Mouse (Mus musculus) 416B (cell line): ENCODE results near the gene Ccser1.
"Not testable (repeated sequence)": the region's sequence is repeated elsewhere in the genome, so short reads cannot be mapped to it uniquely, and the experiment has no call there.

ENCODE experiments used
- DNase-seq: peaks from one replicate; pipeline ENCODE4 v3.0.0; 2011; ENCODE audit warnings: low read depth

Gene Ccser1

DNA sequence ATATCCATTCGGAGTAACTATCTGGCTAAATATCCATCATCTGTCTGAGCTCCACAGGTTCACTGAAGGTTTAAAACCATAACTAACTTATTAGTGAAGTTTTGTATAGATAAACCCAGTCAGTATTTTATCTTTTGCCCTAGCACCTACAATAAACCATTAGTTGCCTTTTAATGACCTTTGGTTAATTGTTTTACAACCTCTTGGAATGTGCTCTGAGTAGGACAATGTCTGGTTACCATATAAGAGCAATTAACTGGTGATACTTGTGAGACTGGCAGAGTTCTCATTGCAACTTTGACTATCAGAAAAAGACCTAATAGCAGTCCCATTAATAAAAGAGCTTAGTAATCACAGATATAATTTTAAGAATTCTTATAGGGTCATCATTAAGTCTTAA lies 864.9 kb downstream of the Ccser1 start:
- not testable (repeated sequence) for DNase-seq

GRCm38 (mm10) chr6:62055276-62055675 lies 875.2 kb downstream of the Ccser1 start:
- no peak for DNase-seq

GRCm38 (mm10) chr6:62066363-62067023 lies 886.4 kb downstream of the Ccser1 start:
- DNase-seq, result no peak

DNA sequence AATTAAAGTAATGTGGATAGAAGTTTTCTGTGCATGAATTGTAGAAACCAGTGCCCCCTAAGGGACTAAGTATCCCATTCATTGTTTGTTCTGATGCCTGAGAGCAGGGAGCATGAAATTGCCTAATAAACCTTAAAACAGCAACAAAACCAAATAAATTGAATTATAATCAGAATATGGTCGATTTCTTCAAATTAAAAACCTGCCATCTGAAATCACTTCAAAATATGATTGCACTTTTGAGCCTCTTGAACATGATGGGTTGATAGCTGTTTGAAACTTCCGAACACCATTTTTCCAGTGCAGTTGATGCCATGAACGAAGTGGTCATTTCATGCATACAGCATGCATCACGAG lies 886.9 kb downstream of the Ccser1 start:
- DNase-seq, result no peak

- DNase-seq, result no peak
Observed at GRCm38 (mm10) chr6:62105464-62105863, 925.3 kb downstream of the Ccser1 start.

GRCm38 (mm10) chr6:62132531-62132930 lies 952.4 kb downstream of the Ccser1 start:
- no peak for DNase-seq

DNA sequence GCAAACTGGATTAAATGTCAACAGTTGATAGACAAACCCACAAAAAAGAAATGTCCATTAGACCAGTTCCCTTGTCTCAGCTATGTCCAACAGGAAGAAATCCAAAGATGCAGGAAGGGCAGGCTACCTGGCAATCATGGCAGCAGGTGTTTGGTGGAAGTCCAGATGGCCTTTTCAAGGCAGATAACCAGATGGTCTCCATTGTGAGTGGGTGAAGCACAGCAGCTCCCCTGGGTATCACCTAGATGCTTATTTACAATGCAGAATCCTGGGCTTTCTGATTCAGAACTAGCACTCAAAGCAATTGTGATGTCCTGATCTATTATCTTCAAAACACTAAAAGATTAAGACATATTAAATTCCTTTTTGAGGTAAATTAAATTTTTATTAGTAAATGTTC lies 980.2 kb downstream of the Ccser1 start:
- DNase-seq, result no peak

GRCm38 (mm10) chr6:62162596-62162995 lies 982.5 kb downstream of the Ccser1 start:
- no peak for DNase-seq

DNA sequence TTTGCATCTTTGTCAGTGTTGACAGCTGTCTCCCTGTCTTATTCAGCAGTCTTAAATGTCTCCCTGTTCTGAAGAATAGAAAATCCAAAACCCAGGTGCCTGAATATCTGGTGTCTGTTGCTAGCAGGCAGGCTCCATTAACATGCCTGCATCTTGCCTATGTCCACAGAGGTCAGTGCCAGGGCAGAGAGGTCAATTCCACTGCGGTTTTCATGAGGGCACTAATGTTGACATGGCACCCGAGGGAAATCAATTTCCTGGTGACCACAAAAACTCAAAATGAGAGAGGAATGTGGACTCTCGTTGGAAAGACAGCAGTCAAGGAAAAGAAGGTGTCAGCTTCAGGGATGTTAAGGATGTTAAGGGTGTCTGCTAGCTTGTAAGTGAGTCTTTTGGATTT lies 983.7 kb downstream of the Ccser1 start:
- DNase-seq, result no peak

DNA sequence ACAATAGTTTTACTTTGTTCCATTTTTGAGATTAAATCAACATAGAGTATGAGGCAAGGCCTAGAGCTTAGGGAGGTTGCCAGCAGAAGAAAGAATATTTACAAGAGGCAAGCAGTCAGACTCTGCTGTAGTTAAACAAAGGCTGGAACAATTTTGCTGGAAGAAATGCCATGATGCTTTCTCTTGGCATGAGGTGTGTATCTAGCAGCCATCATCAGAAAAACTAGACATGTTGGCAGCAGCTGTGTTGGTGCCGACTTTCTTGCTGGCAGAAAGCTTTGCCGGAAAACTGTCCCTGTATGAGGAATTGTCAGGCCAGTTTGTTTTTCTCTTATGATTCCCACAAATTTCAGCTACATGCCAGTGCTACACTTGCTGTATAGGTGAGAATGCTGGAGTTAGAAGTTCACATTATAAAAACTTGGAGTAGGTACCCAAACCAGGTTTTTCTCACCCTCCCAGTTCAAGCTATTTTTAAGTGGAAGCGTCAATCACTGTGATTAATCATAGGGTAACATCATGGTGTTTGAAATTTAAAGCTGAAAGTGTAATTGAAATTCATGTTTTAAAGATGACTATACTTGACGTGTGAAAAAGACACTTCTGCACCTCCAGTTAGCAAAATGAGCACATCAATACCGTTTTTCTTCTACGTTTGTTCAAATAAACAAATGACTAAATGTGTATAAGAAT lies 1016.5 kb downstream of the Ccser1 start:
- no peak for DNase-seq

DNA sequence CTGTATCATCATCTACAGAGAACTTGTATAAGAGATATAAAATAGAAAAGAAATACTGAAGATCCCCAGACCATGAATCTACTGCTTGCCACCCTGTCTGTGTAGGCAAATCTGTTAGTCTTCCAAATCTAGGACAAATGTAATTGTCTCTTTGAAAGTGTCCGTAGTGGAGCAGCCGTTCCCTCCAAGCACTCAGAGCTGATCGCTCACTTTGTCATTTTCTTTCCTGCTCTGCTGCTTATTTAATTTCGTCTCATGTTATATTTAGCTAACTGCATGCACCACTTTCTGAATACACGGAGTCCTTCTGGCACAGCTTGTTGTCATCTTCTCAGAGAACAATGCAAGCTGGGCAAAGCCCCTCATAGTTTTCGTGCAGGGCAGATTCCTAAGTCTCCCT lies 1018.6 kb downstream of the Ccser1 start:
- no peak for DNase-seq

DNA sequence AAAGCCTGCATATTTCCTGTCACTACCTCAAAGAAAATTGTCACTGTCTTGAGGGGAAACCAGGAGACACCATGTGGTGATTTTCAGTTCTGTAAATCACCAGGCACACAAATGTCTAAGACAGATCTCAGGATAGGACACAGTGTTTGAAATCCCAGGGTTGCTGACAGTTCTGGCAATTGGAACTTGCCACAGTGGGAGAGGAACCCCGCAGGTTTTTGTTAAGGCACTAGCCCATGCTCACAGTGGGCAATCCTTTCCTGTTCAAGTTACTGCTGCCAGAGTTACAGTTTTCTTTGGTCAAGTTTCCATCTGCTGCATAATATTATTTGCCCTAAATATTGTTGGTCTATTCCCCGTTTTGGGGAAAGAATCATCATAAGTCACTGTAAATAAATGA lies 1024.9 kb downstream of the Ccser1 start:
- no peak for DNase-seq

DNA sequence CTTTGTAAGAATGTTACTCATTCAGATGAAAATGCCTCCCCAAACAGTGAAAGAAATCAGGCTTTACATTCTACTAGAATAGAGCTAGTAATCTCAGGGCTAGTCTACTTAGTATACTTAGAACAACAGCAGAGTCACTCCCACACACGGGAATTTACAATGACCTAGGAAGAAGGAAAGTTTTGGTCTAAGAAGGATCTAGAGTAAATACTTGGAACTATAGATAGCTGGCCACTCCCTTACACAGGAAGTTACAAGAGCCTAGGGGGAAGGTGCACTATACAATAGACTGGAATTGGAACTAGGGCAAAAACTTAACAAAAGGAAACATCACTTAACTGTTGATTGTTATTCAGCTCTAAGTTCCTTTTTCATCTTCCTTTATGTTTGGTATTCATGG lies 1041.7 kb downstream of the Ccser1 start:
- DNase-seq, result no peak

- DNase-seq, result no peak
Observed at GRCm38 (mm10) chr6:62263899-62264298, 1083.8 kb downstream of the Ccser1 start.

GRCm38 (mm10) chr6:62264525-62264924 lies 1084.4 kb downstream of the Ccser1 start:
- DNase-seq, result no peak

GRCm38 (mm10) chr6:62281256-62281655 lies 1101.1 kb downstream of the Ccser1 start:
- DNase-seq, result no peak

DNA sequence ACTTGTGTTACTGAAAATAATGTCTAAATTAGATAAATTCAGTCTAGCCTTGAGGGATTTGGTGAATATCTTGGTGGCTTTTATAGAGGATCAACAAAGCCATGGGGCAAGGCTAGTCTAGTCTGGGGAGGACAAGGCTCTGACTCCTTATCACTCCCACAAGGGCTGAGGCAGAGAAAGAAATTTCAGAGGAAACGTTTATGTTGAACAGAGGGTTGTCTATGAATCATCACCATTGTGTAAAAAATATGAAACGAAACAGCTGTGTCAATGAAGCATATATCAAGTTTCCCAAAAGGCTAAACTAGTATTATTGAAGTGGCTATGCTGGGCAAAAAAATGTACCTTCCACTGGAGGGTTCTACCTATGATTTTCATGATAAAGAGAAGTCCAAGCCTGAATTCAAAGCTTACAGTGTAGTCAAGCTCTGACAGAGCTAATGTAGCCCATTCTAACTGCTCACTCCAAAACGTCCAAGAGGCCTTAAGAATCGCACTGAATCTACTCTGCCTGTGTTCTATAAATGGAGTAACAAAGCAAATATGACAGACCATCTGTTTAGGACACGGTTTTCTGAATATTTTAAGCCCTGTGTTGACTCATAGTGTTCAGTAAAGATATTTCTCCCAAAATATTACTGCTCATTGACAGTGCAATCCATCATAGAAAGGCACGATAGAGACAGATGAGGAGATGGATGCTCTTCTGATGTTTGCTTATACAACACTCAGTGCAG lies 1121.6 kb downstream of the Ccser1 start:
- no peak for DNase-seq

DNA sequence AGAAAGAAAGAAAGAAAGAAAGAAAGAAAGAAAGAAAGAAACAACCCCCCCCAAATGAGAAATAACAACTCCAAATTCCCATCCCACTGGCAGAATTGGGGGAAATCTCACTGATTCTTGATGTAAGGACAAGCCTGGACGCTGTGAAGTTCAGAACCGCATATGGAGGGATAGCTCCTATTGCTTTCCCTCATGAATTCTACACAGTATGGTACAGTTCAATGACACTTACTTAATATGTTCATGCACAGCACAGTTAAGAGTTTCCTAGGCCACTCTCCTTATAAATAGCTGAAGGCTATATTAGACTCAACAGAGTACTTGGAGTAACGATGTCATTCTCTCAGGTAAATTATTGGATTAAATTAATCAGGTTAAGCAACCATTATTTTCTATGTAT lies 1138.5 kb downstream of the Ccser1 start:
- no peak for DNase-seq

GRCm38 (mm10) chr6:62340319-62340718 lies 1160.2 kb downstream of the Ccser1 start:
- DNase-seq, result no peak

- DNase-seq, result no peak
Observed at GRCm38 (mm10) chr6:62367802-62368201, 1187.7 kb downstream of the Ccser1 start.
